Mouse (Mus musculus) A20 (cell line): ENCODE data around the gene Phxr2.

ENCODE experiments used
- DNase-seq: peaks from one replicate; pipeline ENCODE4 v3.0.0-alpha.2; 2011; ENCODE audit warnings: low read depth, low spot score

Phxr2 gene

GRCm38 (mm10) chr10:99132595-99133272, 6.6 kb upstream of the Phxr2 start:
- no peak for DNase-seq

GRCm38 (mm10) chr10:99132189-99132588, 6.1 kb upstream of the Phxr2 start:
- no peak for DNase-seq

GRCm38 (mm10) chr10:99131298-99131697, 5.2 kb upstream of the Phxr2 start:
- DNase-seq, result no peak

- DNase-seq, result no peak
Measured at GRCm38 (mm10) chr10:99130611-99131010, 4.5 kb upstream of the Phxr2 start.

- no peak for DNase-seq
Measured at GRCm38 (mm10) chr10:99127691-99128261, 1.7 kb upstream of the Phxr2 start.

- no peak for DNase-seq
Measured at GRCm38 (mm10) chr10:99126954-99127353, 829 bp upstream of the Phxr2 start.

- no peak for DNase-seq
Measured at GRCm38 (mm10) chr10:99119471-99119870, 6.7 kb downstream of the Phxr2 start.

- no peak for DNase-seq
Measured at GRCm38 (mm10) chr10:99118697-99119096, 7.4 kb downstream of the Phxr2 start.

- no peak for DNase-seq
Measured at GRCm38 (mm10) chr10:99117876-99118275, 8.2 kb downstream of the Phxr2 start.

GRCm38 (mm10) chr10:99116650-99117615, 9.2 kb downstream of the Phxr2 start:
- no peak for DNase-seq

- DNase-seq, result no peak
Measured at GRCm38 (mm10) chr10:99116237-99116632, 9.9 kb downstream of the Phxr2 start.

- DNase-seq, result no peak
Measured at GRCm38 (mm10) chr10:99115471-99116236, 10.5 kb downstream of the Phxr2 start.

- no peak for DNase-seq
Measured at GRCm38 (mm10) chr10:99114295-99114694, 11.8 kb downstream of the Phxr2 start.

- DNase-seq, result no peak
Measured at GRCm38 (mm10) chr10:99113533-99113932, 12.6 kb downstream of the Phxr2 start.

- no peak for DNase-seq
Measured at GRCm38 (mm10) chr10:99108431-99108982, 17.6 kb downstream of the Phxr2 start.

- DNase-seq, result peak; percentile 91
Measured at GRCm38 (mm10) chr10:99107964-99108363, 18.2 kb downstream of the Phxr2 start, which contains the start of gene Galnt4. TSS of gene Galnt4 (plus strand) at chr10:99108159.

- DNase-seq, result peak; percentile 95
Measured at GRCm38 (mm10) chr10:99106703-99107631, 19.2 kb downstream of the Phxr2 start, which contains the start of gene Poc1b. TSS of gene Poc1b (plus strand) at chr10:99107036.

- DNase-seq, result no peak
Measured at GRCm38 (mm10) chr10:99106311-99106702, 19.8 kb downstream of the Phxr2 start.

GRCm38 (mm10) chr10:99105522-99105921, 20.6 kb downstream of the Phxr2 start:
- DNase-seq, result peak; percentile 21

GRCm38 (mm10) chr10:99097374-99097773, 28.8 kb downstream of the Phxr2 start:
- peak; percentile 48 for DNase-seq
